Mouse (Mus musculus) C2C12 (cell line): ENCODE results near the gene Palld.

Experiments used
- CEBPB ChIP-seq: IDR thresholded peaks from one replicate; pipeline ENCODE4 v1.6.1; 2011; ENCODE audit warnings: low read depth, mild to moderate bottlenecking, control low read depth, moderate library complexity
- CTCF ChIP-seq: IDR thresholded peaks from one replicate; pipeline ENCODE4 v1.5.1; 2011; ENCODE audit not compliant: control insufficient read depth, insufficient read depth, insufficient read length
- MAX ChIP-seq: IDR thresholded peaks from one replicate; pipeline ENCODE4 v1.6.1; 2011; ENCODE audit warnings: mild to moderate bottlenecking, control low read depth
- MYOD1 ChIP-seq: IDR thresholded peaks from one replicate; pipeline ENCODE4 v1.6.1; 2011; ENCODE audit warnings: low read depth; ENCODE audit not compliant: control insufficient read depth, insufficient read length
- MYOG ChIP-seq: IDR thresholded peaks from one replicate; pipeline ENCODE4 v1.6.1; 2011; ENCODE audit not compliant: control insufficient read depth, insufficient read length; ENCODE audit errors: extremely low read depth
- USF1 ChIP-seq: IDR thresholded peaks from one replicate; pipeline ENCODE4 v1.6.1; 2011; ENCODE audit warnings: low read depth, mild to moderate bottlenecking, control low read depth, moderate library complexity

DNA sequence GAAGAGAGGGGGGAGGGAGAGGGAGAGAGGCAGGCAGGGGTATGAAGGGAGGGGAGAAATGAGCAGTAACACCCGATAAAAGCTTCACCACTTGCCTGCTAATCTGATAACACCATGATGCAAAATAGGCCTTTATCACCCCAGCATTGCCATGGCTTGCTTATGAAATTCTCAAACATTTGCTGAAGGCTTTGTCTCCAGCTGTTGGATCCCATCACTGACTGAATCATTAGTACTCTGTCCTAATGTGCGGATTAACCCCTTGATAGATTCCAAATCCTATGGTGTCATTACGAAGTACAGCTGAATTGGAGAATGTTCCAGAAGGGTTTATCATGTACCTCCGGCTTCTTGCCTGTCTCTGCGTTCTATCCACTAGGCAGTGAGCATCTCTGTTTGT, 55.0 kb downstream of the Palld start:
- peak; percentile 52 for TF ChIP-seq MYOD1
- no peak for TF ChIP-seq CTCF
- TF ChIP-seq MAX: no peak
- no peak for TF ChIP-seq CEBPB
- TF ChIP-seq USF1: no peak
- TF ChIP-seq MYOG: no peak
